Mouse (Mus musculus) midbrain, embryonic 11.5 days (tissue): ENCODE data around the gene St5. TPM values are rescaled to one million over a fixed set of nuclear protein-coding genes. Genes with fewer than 3 reads are reported as not detected.

Experiments
- ATAC-seq: fragments of 200-750 bp; cut with Nextera tagmentation; 2 replicates; pipeline ENCODE4 v1.8.0; 2017; ENCODE audit warnings: moderate TSS enrichment, moderate library complexity; ENCODE audit not compliant: low FRiP score
- DNase-seq: peaks from one replicate; pipeline ENCODE4 v3.0.0; 2015; ENCODE audit warnings: low spot score; ENCODE audit errors: missing footprints
- H3K27ac ChIP-seq: fragments of 300-500 bp; sonication (generic); 2 replicates; pipeline ENCODE4 v1.5.1; 2014; ENCODE audit warnings: low read depth, low read length
- H3K27me3 ChIP-seq: fragments of 300-500 bp; sonication (generic); 2 replicates; pipeline ENCODE4 v1.6.1; 2014; ENCODE audit warnings: mild to moderate bottlenecking, low read length, moderate library complexity, mixed read lengths; ENCODE audit not compliant: control insufficient read depth, insufficient read depth
- H3K36me3 ChIP-seq: fragments of 300-500 bp; sonication (generic); 2 replicates; pipeline ENCODE4 v1.6.1; 2014; ENCODE audit warnings: mild to moderate bottlenecking, low read length, moderate library complexity, mixed read lengths; ENCODE audit not compliant: control insufficient read depth, insufficient read depth
- H3K4me1 ChIP-seq: fragments of 300-500 bp; sonication (generic); 2 replicates; pipeline ENCODE4 v1.6.1; 2014; ENCODE audit warnings: low read length; ENCODE audit not compliant: control insufficient read depth, insufficient read depth
- H3K4me2 ChIP-seq: fragments of 300-500 bp; sonication (generic); 2 replicates; pipeline ENCODE4 v1.6.1; 2014; ENCODE audit warnings: mild to moderate bottlenecking, moderate library complexity
- H3K4me3 ChIP-seq: fragments of 300-500 bp; sonication (generic); 2 replicates; pipeline ENCODE4 v1.5.1; 2014; ENCODE audit warnings: low read depth, low read length
- H3K9ac ChIP-seq: fragments of 300-500 bp; sonication (generic); 2 replicates; pipeline ENCODE4 v1.6.1; 2014; ENCODE audit warnings: low read length
- H3K9me3 ChIP-seq: fragments of 300-500 bp; sonication (generic); 2 replicates; pipeline ENCODE4 v1.6.1; 2016; ENCODE audit warnings: low read length; ENCODE audit not compliant: control insufficient read depth
- WGBS: fragments of 180-500 bp; shearing (Covaris S2); extraction: QIAGEN DNeasy Blood & Tissue Kit; methylation state at CpG from one replicate; pipeline ENCODE4 v1.1.7; 2014; 5-methylcytosine and 5-hydroxymethylcytosine counted together
- polyA plus RNA-seq: library from polyadenylated mRNA; unstranded; fragments of >200 nt; fragmentation: Nextera tagmentation; extraction: Ambion mirVana; gene quantifications from 2 replicates; pipeline ENCODE4 v1.2.1, GENCODE M21; 2014

St5 gene
- polyA plus RNA-seq, 1 experiment from 2014 or later: 37.9 TPM

GRCm38 (mm10) chr7:109659278-109659677 is 44.1 kb downstream of the St5 start:
- H3K36me3 ChIP-seq: no peaks in the 10 kb centered on the region
- H3K4me3 ChIP-seq: no peak overlapping the region
- no peak overlapping the region for H3K4me2 ChIP-seq
- no peak for ATAC-seq
- DNase-seq: no peak
- H3K9me3 ChIP-seq: no peaks in the 10 kb centered on the region
- no peak overlapping the region for H3K27ac ChIP-seq
- no peaks in the 10 kb centered on the region for H3K4me1 ChIP-seq
- WGBS: 96% methylated on average over 2 of the region's 2 CpGs
- H3K9ac ChIP-seq: no peak overlapping the region
- H3K27me3 ChIP-seq: no peaks in the 10 kb centered on the region

GRCm38 (mm10) chr7:109657884-109658283 is 45.5 kb downstream of the St5 start:
- WGBS: 69% methylated on average over 6 of the region's 6 CpGs

GRCm38 (mm10) chr7:109654871-109655270 is 48.5 kb downstream of the St5 start:
- H3K4me1 ChIP-seq: no peaks in the 10 kb centered on the region
- H3K27me3 ChIP-seq: no peaks in the 10 kb centered on the region
- no peak overlapping the region for H3K27ac ChIP-seq
- ATAC-seq: no peak
- no peak overlapping the region for H3K4me2 ChIP-seq
- no peak overlapping the region for H3K9ac ChIP-seq
- no peaks in the 10 kb centered on the region for H3K36me3 ChIP-seq
- no peak overlapping the region for H3K4me3 ChIP-seq
- H3K9me3 ChIP-seq: no peaks in the 10 kb centered on the region
- DNase-seq: peak; percentile 28
- 82% methylated on average over 5 of the region's 5 CpGs for WGBS

More at GRCm38 (mm10) chr7:109657884-109658283, 45.5 kb downstream of the St5 start:
- Histone ChIP-seq H3K9me3 (no peaks in the 10 kb centered on the region), H3K4me3 (no peak overlapping the region), H3K4me1 (no peaks in the 10 kb centered on the region), H3K36me3 (no peaks in the 10 kb centered on the region), H3K9ac (no peak overlapping the region), H3K27ac (no peak overlapping the region), H3K4me2 (no peak overlapping the region), H3K27me3 (no peaks in the 10 kb centered on the region)
- ATAC-seq (no peak), DNase-seq (no peak)

GRCm38 (mm10) chr7:109648812-109649594 is 54.4 kb downstream of the St5 start:
- Histone ChIP-seq H3K4me3 (no peak overlapping the region), H3K9ac (no peak overlapping the region), H3K27me3 (no peaks in the 10 kb centered on the region), H3K27ac (no peak overlapping the region), H3K9me3 (no peaks in the 10 kb centered on the region), H3K4me1 (no peaks in the 10 kb centered on the region), H3K4me2 (no peak overlapping the region), H3K36me3 (no peaks in the 10 kb centered on the region)
- WGBS: 87% methylated on average over 10 of the region's 10 CpGs
- ATAC-seq: no peak
- DNase-seq: no peak

GRCm38 (mm10) chr7:109646574-109646973 is 56.8 kb downstream of the St5 start:
- ATAC-seq (no peak), DNase-seq (no peak)
- 62% methylated on average over 3 of the region's 3 CpGs for WGBS
- H3K9ac ChIP-seq: no peak overlapping the region
- H3K27ac ChIP-seq: no peak overlapping the region
- no peaks in the 10 kb centered on the region for H3K9me3 ChIP-seq
- no peaks in the 10 kb centered on the region for H3K4me1 ChIP-seq
- H3K27me3 ChIP-seq: no peaks in the 10 kb centered on the region
- no peak overlapping the region for H3K4me3 ChIP-seq
- no peak overlapping the region for H3K4me2 ChIP-seq
- no peaks in the 10 kb centered on the region for H3K36me3 ChIP-seq

- Histone ChIP-seq H3K27ac (no peak overlapping the region), H3K9me3 (no peaks in the 10 kb centered on the region), H3K9ac (no peak overlapping the region), H3K36me3 (no peaks in the 10 kb centered on the region), H3K4me2 (no peak overlapping the region), H3K4me1 (no peaks in the 10 kb centered on the region), H3K27me3 (no peaks in the 10 kb centered on the region), H3K4me3 (no peak overlapping the region)
- no peak for DNase-seq
- 96% methylated on average over 18 of the region's 18 CpGs for whole genome bisulfite sequencing
- no peak for ATAC-seq
These were observed 60.0 kb downstream of the St5 start for GRCm38 (mm10) chr7:109643305-109643994.

- H3K27ac ChIP-seq: no peak overlapping the region
- ATAC-seq: no peak
- no peak for DNase-seq
- H3K4me2 ChIP-seq: no peak overlapping the region
- WGBS: 44% methylated on average over 1 of the region's 1 CpGs
- H3K9ac ChIP-seq: no peak overlapping the region
- H3K27me3 ChIP-seq: no peaks in the 10 kb centered on the region
- no peaks in the 10 kb centered on the region for H3K9me3 ChIP-seq
- no peaks in the 10 kb centered on the region for H3K4me1 ChIP-seq
- H3K36me3 ChIP-seq: no peaks in the 10 kb centered on the region
- H3K4me3 ChIP-seq: no peak overlapping the region
These were observed 61.4 kb downstream of the St5 start for GRCm38 (mm10) chr7:109641963-109642362.

- no peak overlapping the region for H3K4me3 ChIP-seq
- no peak overlapping the region for H3K27ac ChIP-seq
- no peak overlapping the region for H3K9ac ChIP-seq
- H3K4me1 ChIP-seq: no peaks in the 10 kb centered on the region
- no peaks in the 10 kb centered on the region for H3K36me3 ChIP-seq
- no peak for ATAC-seq
- no peaks in the 10 kb centered on the region for H3K9me3 ChIP-seq
- 88% methylated on average over 8 of the region's 8 CpGs for WGBS
- H3K4me2 ChIP-seq: no peak overlapping the region
- DNase-seq: no peak
- H3K27me3 ChIP-seq: no peaks in the 10 kb centered on the region
These were observed 62.3 kb downstream of the St5 start for GRCm38 (mm10) chr7:109641102-109641501.

- Histone ChIP-seq H3K9ac (no peak overlapping the region), H3K27ac (no peak overlapping the region), H3K4me1 (no peaks in the 10 kb centered on the region), H3K9me3 (no peaks in the 10 kb centered on the region), H3K4me3 (no peak overlapping the region), H3K27me3 (no peaks in the 10 kb centered on the region), H3K36me3 (no peaks in the 10 kb centered on the region), H3K4me2 (no peak overlapping the region)
- WGBS: 78% methylated on average over 5 of the region's 5 CpGs
- DNase-seq (no peak), ATAC-seq (no peak)
These were observed 66.0 kb downstream of the St5 start for GRCm38 (mm10) chr7:109637391-109637790.
